Mouse (Mus musculus) CH12.LX (cell line): ENCODE results near the gene Srr.

Experiments
- CHD1 ChIP-seq: IDR thresholded peaks from 2 replicates; pipeline ENCODE4 v1.6.1; 2012; ENCODE audit warnings: low read depth, low read length, improper control_type of control experiment, inconsistent platforms
- CTCF ChIP-seq, 2 experiments: IDR thresholded peaks in 1 of 2; conservative IDR thresholded peaks in 1 of 2; 2 replicates each; pipeline ENCODE4 v1.5.1; 2011 to 2012; ENCODE audit warnings: low read depth in 2 of 2, low read length in 2 of 2, improper control_type of control experiment in 1 of 2, inconsistent platforms in 1 of 2, mild to moderate bottlenecking in 1 of 2, moderate library complexity in 1 of 2
- EP300 ChIP-seq: IDR thresholded peaks from 2 replicates; pipeline ENCODE4 v1.6.1; 2011; ENCODE audit warnings: low read length, improper control_type of control experiment
- MEF2A ChIP-seq: IDR thresholded peaks from 2 replicates; pipeline ENCODE4 v1.6.1; 2014; ENCODE audit warnings: low read depth, mild to moderate bottlenecking, inconsistent platforms, low read length, improper control_type of control experiment, borderline replicate concordance
- POLR2A ChIP-seq: IDR thresholded peaks from 2 replicates; pipeline ENCODE4 v1.6.1; 2011; ENCODE audit warnings: low read depth, mild to moderate bottlenecking, improper control_type of control experiment, low read length
- TCF12 ChIP-seq: IDR thresholded peaks from 2 replicates; pipeline ENCODE4 v1.6.1; 2014; ENCODE audit warnings: low read depth, mild to moderate bottlenecking, inconsistent platforms, low read length, improper control_type of control experiment
- USF1 ChIP-seq: IDR thresholded peaks from 2 replicates; pipeline ENCODE4 v1.6.1; 2014; ENCODE audit warnings: low read depth, mild to moderate bottlenecking, inconsistent platforms, low read length, improper control_type of control experiment
- ZC3H11A ChIP-seq: IDR thresholded peaks from 2 replicates; pipeline ENCODE4 v1.6.1; 2012; ENCODE audit warnings: low read depth, mild to moderate bottlenecking, inconsistent platforms, low read length, improper control_type of control experiment
- ZKSCAN1 ChIP-seq: IDR thresholded peaks from 2 replicates; pipeline ENCODE4 v1.6.1; 2012; ENCODE audit warnings: low read depth, inconsistent platforms, low read length, improper control_type of control experiment, borderline replicate concordance

DNA sequence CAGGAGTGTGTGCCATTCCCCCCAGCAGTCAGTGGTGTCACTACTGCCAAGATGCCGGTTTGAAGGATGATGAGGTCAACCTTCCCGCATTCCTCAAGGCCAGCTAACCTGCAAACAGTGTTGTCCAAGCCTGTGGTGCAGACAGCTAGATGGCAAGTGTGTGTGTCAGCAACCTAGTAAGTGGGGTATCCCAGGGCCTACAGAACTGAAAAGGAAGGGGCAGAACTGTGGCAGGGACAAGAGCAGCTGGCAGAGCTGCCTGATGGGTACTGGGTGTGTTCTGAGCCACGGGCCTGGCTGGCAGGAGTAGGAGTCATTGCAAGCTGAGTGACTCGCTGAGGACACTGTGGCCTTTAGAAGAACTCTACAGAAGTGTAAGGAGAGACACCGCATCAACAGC, 63.6 kb downstream of the Srr start:
- TF ChIP-seq ZKSCAN1: no peak
- no peak for TF ChIP-seq POLR2A
- TF ChIP-seq CTCF (conservative IDR thresholded peaks at IDR 0.05 in 1 of 2, IDR thresholded peaks at IDR 0.05 in 1 of 2; ENCODE audit: low read depth in 2 of 2, low read length in 2 of 2): no peak
- TF ChIP-seq CHD1: no peak
- no peak for TF ChIP-seq USF1
- no peak for TF ChIP-seq EP300
- no peak for TF ChIP-seq MEF2A
- no peak for TF ChIP-seq ZC3H11A
- TF ChIP-seq TCF12: no peak
